Mouse (Mus musculus) embryo, embryonic 10.5 days (tissue): ENCODE measurements at regions not wholly inside any gene's neighbourhood (a gene's known extent, or its start where the extent isn't known, plus 50 kb on each side); places are given as distances from the start of the nearest gene placed in this dataset.

Experiments used
- DNase-seq: peaks from one replicate; pipeline ENCODE4 v3.0.0-alpha.2; 2015; ENCODE audit warnings: low spot score

GRCm38 (mm10) chr4:107736866-107737265 lies 52.8 kb upstream of the Dmrtb1 start:
- no peak for DNase-seq

DNA sequence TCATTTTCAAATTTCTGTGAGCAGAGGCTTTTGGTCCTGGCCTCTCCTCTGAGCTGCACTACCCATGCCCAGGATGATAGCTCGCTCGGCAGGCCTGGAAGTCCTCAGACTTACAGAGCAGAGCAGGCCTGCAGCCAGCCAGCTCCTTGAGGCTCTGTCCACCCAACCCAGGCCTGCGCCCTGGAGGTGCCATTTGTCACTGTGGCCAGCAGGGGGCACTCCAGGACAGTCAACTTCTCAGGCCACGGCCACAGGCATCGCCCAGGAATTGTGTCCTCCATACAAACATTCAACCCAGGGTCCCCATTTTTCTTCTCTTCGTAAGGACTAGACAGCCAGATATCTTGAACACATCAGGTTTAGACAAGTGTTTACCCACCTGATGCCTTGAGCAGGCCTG lies 53.9 kb upstream of the Dmrtb1 start:
- DNase-seq = peak; percentile 95

DNA sequence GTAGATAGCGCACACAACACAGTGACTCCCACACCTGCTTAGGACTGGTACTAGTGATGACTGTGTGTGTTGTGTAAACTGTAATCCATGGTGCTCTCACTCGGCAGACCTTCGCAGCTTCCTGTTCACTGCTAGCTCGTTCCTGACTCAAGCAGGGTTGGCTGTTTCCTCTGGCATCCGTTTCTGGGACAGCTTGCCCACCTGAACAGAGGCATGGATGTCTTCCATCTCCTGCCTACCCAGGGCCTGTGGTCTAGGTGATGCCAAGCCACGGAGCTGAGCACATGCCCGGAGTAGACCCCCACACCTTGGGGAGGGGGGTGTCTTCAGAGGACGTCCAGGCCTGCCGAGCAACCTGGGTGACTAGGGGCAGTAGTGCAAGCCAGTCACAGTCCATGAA lies 54.7 kb upstream of the Dmrtb1 start:
- DNase-seq = no peak

DNA sequence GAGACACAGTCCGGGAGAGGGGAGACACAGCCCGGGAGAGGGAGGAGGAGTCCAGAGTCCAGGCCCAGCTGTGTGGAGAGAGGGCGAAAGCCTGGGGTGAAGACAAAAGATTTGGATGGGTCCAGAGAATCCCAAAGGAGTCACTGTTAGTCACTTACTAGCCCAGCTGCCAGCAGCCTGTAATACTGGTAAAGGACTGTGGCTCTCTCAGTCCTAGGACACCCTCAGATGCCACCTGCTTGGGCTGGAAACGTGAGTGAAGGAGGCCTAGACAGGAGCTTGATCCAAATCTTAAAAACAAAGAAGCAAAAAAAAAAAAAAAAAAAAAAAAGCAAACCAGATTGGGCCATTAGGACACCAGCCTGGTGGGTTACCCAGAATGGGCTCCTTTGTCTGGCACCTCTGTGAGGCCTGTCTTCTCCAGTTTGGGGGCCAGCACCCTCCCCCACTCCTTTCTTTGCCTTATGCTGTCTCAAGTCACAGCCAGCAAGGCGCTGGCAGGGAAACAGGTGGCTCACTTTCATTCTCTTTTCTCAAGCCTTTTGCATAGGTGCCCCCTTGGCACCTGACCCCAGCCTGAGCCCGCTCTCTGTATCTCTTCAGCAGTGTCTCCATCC lies 55.9 kb upstream of the Dmrtb1 start:
- no peak for DNase-seq

GRCm38 (mm10) chr4:107743646-107744045 lies 58.4 kb upstream of the Lrp8 start:
- DNase-seq = no peak

DNA sequence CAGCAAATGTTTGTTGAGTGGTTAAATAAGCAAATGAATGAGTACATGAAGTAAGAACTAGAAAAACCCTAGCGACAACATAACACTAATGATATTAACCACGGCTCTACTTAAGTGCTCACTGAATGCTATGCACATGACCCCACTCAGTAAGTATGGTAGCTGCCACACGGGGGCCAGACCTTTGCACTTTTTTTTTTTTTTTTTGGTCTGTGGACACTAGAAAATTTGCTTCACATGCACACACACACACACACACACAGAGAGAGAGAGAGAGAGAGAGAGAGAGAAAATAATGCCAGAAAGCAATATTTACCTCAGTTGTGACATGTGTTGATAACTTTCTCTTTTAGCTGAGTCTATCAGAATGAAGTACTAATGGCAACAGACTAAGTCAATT lies 55.7 kb upstream of the Lrp8 start:
- no peak for DNase-seq

DNA sequence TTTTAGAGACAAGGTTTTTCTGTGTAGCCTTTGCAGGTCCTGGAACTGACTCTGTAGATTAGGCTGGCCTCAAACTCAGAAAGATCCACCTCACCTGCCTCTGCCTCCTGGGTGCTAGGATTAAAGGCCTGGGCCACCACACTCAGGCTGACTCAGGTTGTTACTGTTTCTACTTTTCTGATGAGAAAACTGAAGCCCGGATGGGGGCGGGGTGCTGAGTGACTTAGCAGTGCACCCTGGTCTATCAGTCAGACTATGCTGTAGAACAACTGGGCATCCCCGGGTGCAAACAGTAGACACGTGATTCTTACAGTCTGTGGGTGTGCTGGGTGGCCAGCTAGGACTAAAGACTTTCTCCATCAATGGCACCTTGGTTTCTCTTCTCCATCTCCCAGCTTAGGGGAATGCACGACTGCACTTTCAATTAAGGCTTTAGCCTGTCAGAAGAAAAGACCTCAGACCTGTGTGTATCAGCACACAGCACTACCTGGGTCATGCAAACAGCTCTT lies 55.1 kb upstream of the Lrp8 start:
- DNase-seq = no peak

- DNase-seq = no peak
These were observed 54.6 kb upstream of the Lrp8 start for GRCm38 (mm10) chr4:107747454-107747853.

GRCm38 (mm10) chr4:107747907-107748628 lies 54.0 kb upstream of the Lrp8 start:
- DNase-seq = no peak

- DNase-seq = no peak
These were observed 53.0 kb upstream of the Lrp8 start for GRCm38 (mm10) chr4:107749045-107749444.

GRCm38 (mm10) chr4:107750017-107750416 lies 52.0 kb upstream of the Lrp8 start:
- no peak for DNase-seq
